Mouse (Mus musculus) liver, embryonic 14 days (tissue): ENCODE measurements around the gene Ifngr1. TPM values are rescaled to one million over a fixed set of nuclear protein-coding genes. Genes with fewer than 3 reads are reported as not detected.

Source experiments
- polyA plus RNA-seq: library from polyadenylated mRNA; depleted of rRNA; stranded (reverse); fragments of >200 nt; gene quantifications from 2 replicates; pipeline ENCODE4 v1.2.3, GENCODE M21; 2012; rRNA removed

Gene Ifngr1
- polyA plus RNA-seq, result 16.5 and 20.9 TPM in 2 replicates

DNA sequence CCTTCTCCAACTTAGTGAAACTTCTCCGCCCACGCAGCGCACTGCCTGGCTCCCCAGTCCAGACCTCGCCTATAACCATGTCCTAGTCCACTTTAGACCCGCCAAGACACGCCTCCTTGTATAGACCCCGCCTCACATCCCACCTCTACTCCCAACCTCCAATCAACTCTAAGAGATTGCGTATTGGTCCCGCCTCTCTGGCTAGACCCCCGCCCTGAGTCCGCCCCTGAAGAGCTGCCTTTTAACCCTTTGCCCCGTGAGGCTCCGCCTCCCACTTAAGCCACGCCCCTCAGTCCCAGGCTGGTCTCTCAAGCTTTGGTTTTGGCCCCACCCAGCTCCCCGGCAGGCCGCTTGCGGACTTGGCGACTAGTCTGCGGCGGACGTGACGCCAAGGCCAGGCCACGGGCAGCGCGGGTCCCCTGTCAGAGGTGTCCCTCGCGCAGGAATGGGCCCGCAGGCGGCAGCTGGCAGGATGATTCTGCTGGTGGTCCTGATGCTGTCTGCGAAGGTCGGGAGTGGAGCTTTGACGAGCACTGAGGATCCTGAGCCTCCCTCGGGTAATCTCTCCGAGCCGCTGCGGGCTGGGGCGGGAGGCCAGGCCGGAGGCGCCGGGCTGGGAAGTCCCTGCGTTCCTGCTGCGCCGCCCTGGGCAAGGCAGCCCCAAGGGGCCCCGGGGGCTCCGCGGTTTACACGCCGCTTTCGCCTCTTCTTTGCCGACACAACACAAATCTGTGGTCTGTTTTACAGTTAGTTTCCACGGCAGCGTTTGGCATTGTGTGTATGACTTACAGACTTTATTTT lies at the start of gene Ifngr1:
TSS of gene Ifngr1 (plus strand) at position 309 of the 801 bp plus-strand sequence.

DNA sequence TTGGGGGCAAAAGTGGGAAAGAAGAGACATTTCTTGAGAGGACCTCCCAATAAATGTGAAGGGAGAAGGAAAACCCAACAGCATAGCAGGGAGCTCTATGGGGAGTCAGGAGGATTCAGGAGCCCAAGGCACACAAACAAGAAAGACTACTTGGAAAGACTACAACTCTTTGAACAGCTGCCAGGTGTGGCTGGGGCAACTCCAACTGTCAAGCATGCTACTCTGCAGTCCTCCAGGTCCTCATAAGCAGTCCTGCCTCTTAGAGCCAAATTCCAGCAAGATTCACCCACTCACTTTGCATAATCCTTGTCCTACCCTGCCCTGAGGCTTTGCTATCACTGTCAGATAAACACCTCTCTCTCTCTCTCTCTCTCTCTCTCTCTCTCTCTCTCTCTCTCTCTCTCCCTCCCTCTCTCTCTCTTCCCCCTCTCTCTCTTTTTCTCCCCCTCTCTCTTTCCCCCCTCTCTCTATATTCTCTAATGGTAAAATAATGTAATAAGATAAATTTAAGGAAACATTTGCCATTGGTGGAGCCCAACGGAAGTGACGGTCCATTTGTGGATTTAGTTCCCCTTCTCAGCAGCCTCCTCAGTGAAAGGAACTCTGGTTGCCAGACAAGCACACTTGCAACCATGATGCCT lies 29.8 kb downstream of the Ifngr1 start, which contains the start of gene Il22ra2:
TSS of gene Il22ra2 (plus strand) at position 591 of the 641 bp plus-strand sequence.

Other genes starting within 250 kb of the Ifngr1 start
- not detected in 2 replicates for gene Olig3, start 235.4 kb upstream of the Ifngr1 start, polyA plus RNA-seq
- 0.03 and 0.05 TPM in 2 replicates for gene Il22ra2, start 30.0 kb downstream of the Ifngr1 start, polyA plus RNA-seq
- 0.07 and 0.09 TPM in 2 replicates for gene Il20ra, start 120.6 kb downstream of the Ifngr1 start, polyA plus RNA-seq